In genomic region chr10:111335517-111336352, GRCm38 (mm10) we compare ENCODE assay signal across 8 mouse cellular contexts. TPM values are rescaled to one million over a fixed set of nuclear protein-coding genes. Genes with fewer than 3 reads are reported as not detected.
DNase-seq lines count a peak whose midpoint lies in the region; TF ChIP-seq lines count a peak whose summit lies in the region.

No protein-coding gene starts in this region.

- intact Hi-C loops in heart, postnatal 25 days (cut with DNase I) = no loop called here
- intact Hi-C loops in gastrocnemius, postnatal 14 days (cut with DNase I; ENCODE audit: low total_unique reads) = no loop called here

- H3K4me1 ChIP-seq in forebrain, embryonic 10.5 days = peaks cover 11% of the 10 kb centered on the region
- H3K4me1 ChIP-seq in kidney, adult 2 months (ENCODE audit: control insufficient read depth, insufficient read depth, low read length) = no peaks in the 10 kb centered on the region

- no peak for TF ChIP-seq CTCF in kidney, adult 2 months (conservative IDR thresholded peaks at IDR 0.05; ENCODE audit: insufficient read depth, insufficient read length, low read depth, low read length)

- no peaks in the 10 kb centered on the region for H3K9me3 ChIP-seq in forebrain, embryonic 10.5 days

- no peaks in the 10 kb centered on the region for H3K27me3 ChIP-seq in forebrain, embryonic 10.5 days (ENCODE audit: poor library complexity, severe bottlenecking)
- H3K27me3 ChIP-seq in kidney, adult 2 months (replicated peaks; ENCODE audit: control insufficient read depth, insufficient read depth, low read length) = no peaks in the 10 kb centered on the region

- H3K36me3 ChIP-seq in forebrain, embryonic 10.5 days (replicated peaks) = no peaks in the 10 kb centered on the region
- no peaks in the 10 kb centered on the region for H3K36me3 ChIP-seq in kidney, adult 2 months (ENCODE audit: control insufficient read depth, insufficient read depth, low read length)

- DNase-seq in heart, adult 11 months = peak; percentile 81
- no peak for DNase-seq in heart, postnatal 25 days (ENCODE audit: low spot score)
- peak; percentile 41 for DNase-seq in forebrain, embryonic 10.5 days (ENCODE audit: extremely low spot score, low spot score)
- DNase-seq in kidney, adult 2 months = peak; percentile 30
- peak; percentile 15 for DNase-seq in lung, postnatal 25 days (ENCODE audit: low spot score)
- DNase-seq in yolk sac, embryonic 10.5 days (ENCODE audit: low spot score) = peak; percentile 26
- DNase-seq in thymus, postnatal 14 days = no peak
- DNase-seq in gastrocnemius, postnatal 14 days = no peak

- 20% methylated on average over 29 of the region's 29 CpGs for WGBS in forebrain, embryonic 10.5 days
- 18% methylated on average over 29 of the region's 29 CpGs for WGBS in kidney, adult 2 months

- H3K4me3 ChIP-seq in forebrain, embryonic 10.5 days = peak overlapping the region; percentile 30
- no peak overlapping the region for H3K4me3 ChIP-seq in kidney, adult 2 months (ENCODE audit: insufficient read depth, low read depth, low read length)

- peak overlapping the region; percentile 42; the same call in 1 of the 2 replicates for H3K27ac ChIP-seq in forebrain, embryonic 10.5 days
- no peak overlapping the region for H3K27ac ChIP-seq in kidney, adult 2 months (ENCODE audit: insufficient read depth, low read depth, low read length)

- no peak for TF ChIP-seq POLR2A in kidney, adult 2 months (IDR thresholded peaks at IDR 0.05; ENCODE audit: low read depth, low read length)

RNA-seq across cellular contexts. Expression of gene Bbs10, which starts 37.3 kb away (rescaled TPM):
- 1 to 10 TPM; 2.5 to 2.8 TPM for total RNA-seq in heart, postnatal 25 days (2021)
- 7.0 and 8.2 TPM in 2 replicates for polyA plus RNA-seq in forebrain, embryonic 10.5 days (2016; fragmentation: Nextera tagmentation; extraction: Ambion mirVana)
- 1.3 and 1.7 TPM in 2 replicates for polyA plus RNA-seq in kidney, adult 2 months (2012; rRNA removed)
- 1 to 10 TPM; 1.7 to 2.0 TPM for total RNA-seq in gastrocnemius, postnatal 14 days (2021)

Comparison
In these comparisons a context has a peak if more than half of its experiments do, and no peak if none do; other contexts are left out.
1. DNase-seq: peak in heart, adult 11 months (single experiment), forebrain, embryonic 10.5 days (single experiment), kidney, adult 2 months (single experiment), lung, postnatal 25 days (single experiment) and yolk sac, embryonic 10.5 days (single experiment); none in heart, postnatal 25 days (single experiment), thymus, postnatal 14 days (single experiment) and gastrocnemius, postnatal 14 days (single experiment).